Mouse (Mus musculus) forebrain, embryonic 13.5 days (tissue): ENCODE measurements around the gene Trim62. TPM values are rescaled to one million over a fixed set of nuclear protein-coding genes. Genes with fewer than 3 reads are reported as not detected.

ENCODE experiments used
- ATAC-seq: fragments of 200-750 bp; cut with Nextera tagmentation; 2 replicates; pipeline ENCODE4 v1.8.0; 2017
- H3K27ac ChIP-seq: fragments of 300-500 bp; sonication (generic); 2 replicates; pipeline ENCODE4 v1.5.1; 2015; ENCODE audit warnings: inconsistent platforms, mild to moderate bottlenecking, moderate library complexity
- H3K27me3 ChIP-seq: fragments of 300-500 bp; sonication (generic); 2 replicates; pipeline ENCODE4 v1.6.1; 2015; ENCODE audit warnings: mild to moderate bottlenecking, inconsistent platforms
- H3K36me3 ChIP-seq: fragments of 300-500 bp; sonication (generic); 2 replicates; pipeline ENCODE4 v1.6.1; 2015; ENCODE audit warnings: mild to moderate bottlenecking, inconsistent platforms; ENCODE audit not compliant: poor library complexity, severe bottlenecking
- H3K4me1 ChIP-seq: fragments of 300-500 bp; sonication (generic); 2 replicates; pipeline ENCODE4 v1.6.1; 2015; ENCODE audit warnings: inconsistent platforms
- H3K4me2 ChIP-seq: fragments of 300-500 bp; sonication (generic); 2 replicates; pipeline ENCODE4 v1.6.1; 2015; ENCODE audit warnings: inconsistent platforms, mild to moderate bottlenecking, moderate library complexity
- H3K4me3 ChIP-seq: fragments of 300-500 bp; sonication (generic); 2 replicates; pipeline ENCODE4 v1.5.1; 2015; ENCODE audit warnings: mild to moderate bottlenecking, inconsistent platforms
- H3K9ac ChIP-seq: fragments of 300-500 bp; sonication (generic); 2 replicates; pipeline ENCODE4 v1.6.1; 2015; ENCODE audit warnings: mild to moderate bottlenecking, inconsistent platforms
- H3K9me3 ChIP-seq: fragments of 300-500 bp; sonication (generic); replicated peaks from 2 replicates; pipeline ENCODE4 v1.6.1; 2016; ENCODE audit warnings: inconsistent platforms
- WGBS: fragments of 180-500 bp; shearing (Covaris S2); methylation state at CpG from one replicate; pipeline ENCODE4 v1.1.7; 2015; 5-methylcytosine and 5-hydroxymethylcytosine counted together
- polyA plus RNA-seq: library from polyadenylated mRNA; unstranded; fragments of >200 nt; fragmentation: Nextera tagmentation; extraction: Ambion mirVana; gene quantifications from 2 replicates; pipeline ENCODE4 v1.2.1, GENCODE M21; 2015

Trim62 gene
- 6.7 and 7.6 TPM in 2 replicates for polyA plus RNA-seq

- Histone ChIP-seq H3K4me2 (peak within 1 kb of the TSS; percentile 100), H3K4me3 (peak within 1 kb of the TSS; percentile 65), H3K27me3 (peaks cover 9% of the 10 kb centered on the region; the same call in 1 of the 2 replicates), H3K4me1 (peaks cover 57% of the 10 kb centered on the region), H3K9ac (peak within 1 kb of the TSS; percentile 79), H3K9me3 (no peaks in the 10 kb centered on the region), H3K36me3 (no peaks in the 10 kb centered on the region), H3K27ac (peak within 1 kb of the TSS; percentile 54)
- peak; percentile 63 for ATAC-seq
- 0% methylated on average over 24 of the region's 37 CpGs for WGBS
Observed at GRCm38 (mm10) chr4:128883379-128883781, at the start of gene Trim62. Trim62 (plus strand) TSS chr4:128883580.

GRCm38 (mm10) chr4:128838202-128838601 lies 45.2 kb upstream of the Trim62 start:
- no peaks in the 10 kb centered on the region for H3K36me3 ChIP-seq
- H3K9ac ChIP-seq, result no peak overlapping the region
- H3K9me3 ChIP-seq, result no peaks in the 10 kb centered on the region
- H3K27ac ChIP-seq, result no peak overlapping the region
- no peak overlapping the region for H3K4me3 ChIP-seq
- no peak for ATAC-seq
- H3K4me2 ChIP-seq, result no peak overlapping the region
- peaks cover 18% of the 10 kb centered on the region; the same call in 1 of the 2 replicates for H3K4me1 ChIP-seq
- H3K27me3 ChIP-seq, result no peaks in the 10 kb centered on the region
- WGBS, result 77% methylated on average over 5 of the region's 5 CpGs

GRCm38 (mm10) chr4:128839811-128840738 lies 43.3 kb upstream of the Trim62 start:
- H3K9ac ChIP-seq, result no peak overlapping the region
- H3K9me3 ChIP-seq, result no peaks in the 10 kb centered on the region
- peaks cover 30% of the 10 kb centered on the region for H3K4me1 ChIP-seq
- H3K27me3 ChIP-seq, result no peaks in the 10 kb centered on the region
- H3K36me3 ChIP-seq, result no peaks in the 10 kb centered on the region
- no peak overlapping the region for H3K4me3 ChIP-seq
- WGBS, result 65% methylated on average over 16 of the region's 16 CpGs
- no peak overlapping the region for H3K4me2 ChIP-seq
- ATAC-seq, result no peak
- H3K27ac ChIP-seq, result peak overlapping the region; percentile 31

GRCm38 (mm10) chr4:128841259-128841658 lies 42.1 kb upstream of the Trim62 start:
- WGBS, result 37% methylated on average over 8 of the region's 8 CpGs
- Histone ChIP-seq H3K4me2 (no peak overlapping the region), H3K4me1 (peaks cover 42% of the 10 kb centered on the region), H3K27me3 (no peaks in the 10 kb centered on the region), H3K27ac (no peak overlapping the region), H3K36me3 (no peaks in the 10 kb centered on the region), H3K9me3 (no peaks in the 10 kb centered on the region), H3K9ac (no peak overlapping the region), H3K4me3 (no peak overlapping the region)
- ATAC-seq, result peak; percentile 38; the same call in 1 of the 2 replicates

- ATAC-seq, result no peak
- H3K9me3 ChIP-seq, result no peaks in the 10 kb centered on the region
- no peaks in the 10 kb centered on the region for H3K36me3 ChIP-seq
- H3K9ac ChIP-seq, result no peak overlapping the region
- no peak overlapping the region for H3K4me3 ChIP-seq
- H3K27me3 ChIP-seq, result no peaks in the 10 kb centered on the region
- H3K4me1 ChIP-seq, result peaks cover 42% of the 10 kb centered on the region
- no peak overlapping the region for H3K4me2 ChIP-seq
- peak overlapping the region; percentile 59 for H3K27ac ChIP-seq
- 34% methylated on average over 13 of the region's 13 CpGs for WGBS
Observed at GRCm38 (mm10) chr4:128844566-128844965, 38.8 kb upstream of the Trim62 start.

GRCm38 (mm10) chr4:128845367-128845973 lies 37.9 kb upstream of the Trim62 start:
- Histone ChIP-seq H3K27ac (peak overlapping the region; percentile 59), H3K9me3 (no peaks in the 10 kb centered on the region), H3K4me2 (no peak overlapping the region), H3K4me1 (peaks cover 34% of the 10 kb centered on the region), H3K9ac (no peak overlapping the region), H3K4me3 (no peak overlapping the region), H3K36me3 (no peaks in the 10 kb centered on the region), H3K27me3 (no peaks in the 10 kb centered on the region)
- WGBS, result 56% methylated on average over 12 of the region's 12 CpGs
- ATAC-seq, result peak; percentile 75

- no peaks in the 10 kb centered on the region for H3K9me3 ChIP-seq
- peaks cover 29% of the 10 kb centered on the region for H3K4me1 ChIP-seq
- H3K4me2 ChIP-seq, result no peak overlapping the region
- H3K36me3 ChIP-seq, result no peaks in the 10 kb centered on the region
- H3K27me3 ChIP-seq, result no peaks in the 10 kb centered on the region
- H3K27ac ChIP-seq, result no peak overlapping the region
- 85% methylated on average over 3 of the region's 3 CpGs for WGBS
- no peak overlapping the region for H3K9ac ChIP-seq
- ATAC-seq, result no peak
- H3K4me3 ChIP-seq, result no peak overlapping the region
Observed at GRCm38 (mm10) chr4:128848961-128849360, 34.4 kb upstream of the Trim62 start.

- WGBS, result 72% methylated on average over 7 of the region's 7 CpGs
- Histone ChIP-seq H3K4me1 (peaks cover 22% of the 10 kb centered on the region), H3K27me3 (no peaks in the 10 kb centered on the region), H3K9ac (no peak overlapping the region), H3K4me2 (no peak overlapping the region), H3K36me3 (no peaks in the 10 kb centered on the region), H3K4me3 (no peak overlapping the region), H3K27ac (no peak overlapping the region), H3K9me3 (no peaks in the 10 kb centered on the region)
- no peak for ATAC-seq
Observed at GRCm38 (mm10) chr4:128849686-128850085, 33.7 kb upstream of the Trim62 start.

GRCm38 (mm10) chr4:128852266-128852887 lies 31.0 kb upstream of the Trim62 start:
- Histone ChIP-seq H3K4me3 (no peak overlapping the region), H3K9me3 (no peaks in the 10 kb centered on the region), H3K9ac (no peak overlapping the region), H3K36me3 (no peaks in the 10 kb centered on the region), H3K4me2 (no peak overlapping the region), H3K4me1 (peaks cover 6% of the 10 kb centered on the region), H3K27me3 (no peaks in the 10 kb centered on the region), H3K27ac (no peak overlapping the region)
- no peak for ATAC-seq
- WGBS, result 94% methylated on average over 12 of the region's 12 CpGs

GRCm38 (mm10) chr4:128853117-128853516 lies 30.3 kb upstream of the Trim62 start:
- no peak overlapping the region for H3K27ac ChIP-seq
- 82% methylated on average over 11 of the region's 11 CpGs for WGBS

GRCm38 (mm10) chr4:128855613-128856040 lies 27.8 kb upstream of the Trim62 start:
- H3K4me1 ChIP-seq, result peaks cover 6% of the 10 kb centered on the region
- no peaks in the 10 kb centered on the region for H3K27me3 ChIP-seq
- no peak overlapping the region for H3K27ac ChIP-seq
- no peak overlapping the region for H3K4me3 ChIP-seq
- no peaks in the 10 kb centered on the region for H3K9me3 ChIP-seq
- H3K9ac ChIP-seq, result no peak overlapping the region
- no peaks in the 10 kb centered on the region for H3K36me3 ChIP-seq
- no peak for ATAC-seq
- H3K4me2 ChIP-seq, result no peak overlapping the region
- 76% methylated on average over 4 of the region's 4 CpGs for WGBS

More at GRCm38 (mm10) chr4:128853117-128853516, 30.3 kb upstream of the Trim62 start:
- Histone ChIP-seq H3K4me1 (peaks cover 6% of the 10 kb centered on the region), H3K36me3 (no peaks in the 10 kb centered on the region), H3K4me2 (no peak overlapping the region), H3K9me3 (no peaks in the 10 kb centered on the region), H3K9ac (no peak overlapping the region), H3K4me3 (no peak overlapping the region), H3K27me3 (no peaks in the 10 kb centered on the region)
- ATAC-seq, result no peak

- Histone ChIP-seq H3K27me3 (no peaks in the 10 kb centered on the region), H3K27ac (no peak overlapping the region), H3K4me1 (peaks cover 6% of the 10 kb centered on the region), H3K4me3 (no peak overlapping the region), H3K9ac (no peak overlapping the region), H3K36me3 (no peaks in the 10 kb centered on the region), H3K9me3 (no peaks in the 10 kb centered on the region), H3K4me2 (no peak overlapping the region)
- no peak for ATAC-seq
- WGBS, result 76% methylated on average over 2 of the region's 2 CpGs
Observed at GRCm38 (mm10) chr4:128857212-128857611, 26.2 kb upstream of the Trim62 start.
